Mouse (Mus musculus) liver, embryonic 13.5 days (tissue): ENCODE results near the gene Pik3cd. TPM values are rescaled to one million over a fixed set of nuclear protein-coding genes. Genes with fewer than 3 reads are reported as not detected.
A peak's percentile ranks its signal among the peaks of the same experiment; 100 is the strongest.

Experiments
- ATAC-seq: fragments of 200-750 bp; cut with Nextera tagmentation; 2 replicates; pipeline ENCODE4 v1.8.0; 2017; ENCODE audit warnings: low read depth, mild to moderate bottlenecking, moderate number of reproducible peaks, moderate library complexity
- DNase-seq: peaks from one replicate; pipeline ENCODE4 v3.0.0; 2022
- H3K27ac ChIP-seq: fragments of 300-500 bp; sonication (generic); 2 replicates; pipeline ENCODE4 v1.5.1; 2015; ENCODE audit warnings: moderate library complexity, mild to moderate bottlenecking, inconsistent platforms
- H3K27me3 ChIP-seq: fragments of 300-500 bp; sonication (generic); 2 replicates; pipeline ENCODE4 v1.6.1; 2015; ENCODE audit warnings: mild to moderate bottlenecking, inconsistent platforms
- H3K36me3 ChIP-seq: fragments of 300-500 bp; sonication (generic); 2 replicates; pipeline ENCODE4 v1.6.1; 2015; ENCODE audit warnings: mild to moderate bottlenecking, inconsistent platforms
- H3K4me1 ChIP-seq: fragments of 300-500 bp; sonication (generic); replicated peaks from 2 replicates; pipeline ENCODE4 v1.6.1; 2015; ENCODE audit warnings: inconsistent platforms
- H3K4me2 ChIP-seq: fragments of 300-500 bp; sonication (generic); 2 replicates; pipeline ENCODE4 v1.6.1; 2015; ENCODE audit warnings: inconsistent platforms, mild to moderate bottlenecking, moderate library complexity
- H3K4me3 ChIP-seq: fragments of 300-500 bp; sonication (generic); replicated peaks from 2 replicates; pipeline ENCODE4 v1.5.1; 2015; ENCODE audit warnings: mild to moderate bottlenecking, inconsistent platforms
- H3K9ac ChIP-seq: fragments of 300-500 bp; sonication (generic); 2 replicates; pipeline ENCODE4 v1.6.1; 2015; ENCODE audit warnings: mild to moderate bottlenecking, inconsistent platforms
- H3K9me3 ChIP-seq: fragments of 300-500 bp; sonication (generic); replicated peaks from 2 replicates; pipeline ENCODE4 v1.6.1; 2016; ENCODE audit warnings: inconsistent platforms
- WGBS: fragments of 180-500 bp; shearing (Covaris S2); methylation state at CpG from one replicate; pipeline ENCODE4 v1.1.7; 2015; ENCODE audit not compliant: insufficient replicate concordance; 5-methylcytosine and 5-hydroxymethylcytosine counted together
- polyA plus RNA-seq: library from polyadenylated mRNA; unstranded; fragments of >200 nt; fragmentation: Nextera tagmentation; extraction: Ambion mirVana; gene quantifications from 2 replicates; pipeline ENCODE4 v1.2.1, GENCODE M21; 2015

Pik3cd gene
- polyA plus RNA-seq, 1 experiment from 2014 or later, result 5.6 TPM

DNA sequence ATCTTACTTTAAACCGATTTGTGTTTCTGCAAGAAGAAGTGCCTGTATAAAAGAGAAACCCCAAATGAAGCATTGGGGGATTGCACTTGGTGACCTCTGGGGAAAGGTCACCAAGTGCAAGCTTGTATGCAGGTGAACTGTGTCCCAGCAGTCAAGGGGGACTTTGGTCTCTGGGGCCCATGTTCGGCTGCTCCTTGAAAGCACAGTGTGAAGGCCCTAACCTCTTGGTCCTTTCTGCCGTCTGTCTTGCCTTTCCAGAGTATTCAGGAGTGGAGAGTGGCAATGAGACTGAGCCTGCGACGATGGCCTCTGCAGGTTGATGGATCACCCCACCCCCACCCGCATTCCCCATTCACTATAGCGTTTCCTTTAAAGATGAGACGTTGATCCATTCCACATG, 61.0 kb downstream of the Pik3cd start:
- no peak overlapping the region for H3K4me3 ChIP-seq
- DNase-seq, result no peak
- H3K4me1 ChIP-seq, result peaks cover 12% of the 10 kb centered on the region
- WGBS, result 58% methylated on average over 8 of the region's 8 CpGs
- H3K27me3 ChIP-seq, result no peaks in the 10 kb centered on the region
- H3K9me3 ChIP-seq, result no peaks in the 10 kb centered on the region
- no peak overlapping the region for H3K4me2 ChIP-seq
- H3K27ac ChIP-seq, result no peak overlapping the region
- H3K9ac ChIP-seq, result no peak overlapping the region
- no peaks in the 10 kb centered on the region for H3K36me3 ChIP-seq
- no peak for ATAC-seq

DNA sequence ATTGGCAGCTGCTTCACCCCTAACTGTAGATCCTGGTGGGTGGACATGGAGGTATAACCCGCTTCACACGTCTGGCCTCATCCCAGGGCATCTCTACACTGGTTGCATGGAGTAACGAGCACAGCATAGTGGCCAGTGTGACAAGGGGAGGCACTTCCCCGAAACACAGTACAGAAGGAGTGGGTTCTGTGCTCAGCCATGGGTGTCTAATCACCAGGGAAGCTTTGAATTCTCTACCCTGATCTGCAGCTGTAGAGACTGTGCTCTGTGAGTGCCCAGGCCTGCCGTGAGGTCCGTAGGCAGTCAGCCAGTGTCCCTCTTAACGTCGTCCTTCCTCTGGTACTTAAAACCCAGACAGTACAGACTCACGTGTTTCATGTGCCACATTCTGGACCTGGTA, 61.5 kb downstream of the Pik3cd start:
- Histone ChIP-seq H3K27me3 (no peaks in the 10 kb centered on the region), H3K9me3 (no peaks in the 10 kb centered on the region), H3K4me2 (no peak overlapping the region), H3K9ac (no peak overlapping the region), H3K36me3 (no peaks in the 10 kb centered on the region), H3K4me3 (no peak overlapping the region), H3K27ac (no peak overlapping the region), H3K4me1 (peaks cover 15% of the 10 kb centered on the region)
- ATAC-seq, result no peak
- DNase-seq, result no peak
- 83% methylated on average over 9 of the region's 9 CpGs for WGBS

DNA sequence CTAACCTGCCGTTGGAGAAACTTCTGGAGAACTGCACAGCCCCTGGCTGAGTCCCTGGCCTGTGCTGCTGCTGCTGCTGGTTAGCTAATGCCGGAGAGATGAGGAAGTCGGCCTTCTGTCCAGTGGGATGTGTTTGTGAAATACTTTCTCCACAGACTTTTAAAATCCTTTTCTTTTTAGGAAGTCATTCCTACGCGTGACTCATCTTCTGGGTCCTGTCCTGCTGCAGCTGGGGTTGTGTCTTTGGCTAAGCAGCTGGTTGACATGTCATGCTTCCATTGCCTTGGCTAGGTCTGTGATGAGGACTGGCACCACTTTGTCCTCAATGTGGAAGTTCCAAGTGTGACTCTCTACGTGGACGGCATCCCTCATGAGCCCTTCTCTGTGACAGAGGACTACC, 64.4 kb downstream of the Pik3cd start:
- Histone ChIP-seq H3K27ac (no peak overlapping the region), H3K9me3 (no peaks in the 10 kb centered on the region), H3K4me3 (no peak overlapping the region), H3K4me2 (no peak overlapping the region), H3K9ac (no peak overlapping the region), H3K27me3 (no peaks in the 10 kb centered on the region), H3K4me1 (peaks cover 33% of the 10 kb centered on the region), H3K36me3 (peaks cover 3% of the 10 kb centered on the region; the same call in 1 of the 2 replicates)
- ATAC-seq (no peak), DNase-seq (no peak)
- WGBS, result 80% methylated on average over 7 of the region's 7 CpGs

DNA sequence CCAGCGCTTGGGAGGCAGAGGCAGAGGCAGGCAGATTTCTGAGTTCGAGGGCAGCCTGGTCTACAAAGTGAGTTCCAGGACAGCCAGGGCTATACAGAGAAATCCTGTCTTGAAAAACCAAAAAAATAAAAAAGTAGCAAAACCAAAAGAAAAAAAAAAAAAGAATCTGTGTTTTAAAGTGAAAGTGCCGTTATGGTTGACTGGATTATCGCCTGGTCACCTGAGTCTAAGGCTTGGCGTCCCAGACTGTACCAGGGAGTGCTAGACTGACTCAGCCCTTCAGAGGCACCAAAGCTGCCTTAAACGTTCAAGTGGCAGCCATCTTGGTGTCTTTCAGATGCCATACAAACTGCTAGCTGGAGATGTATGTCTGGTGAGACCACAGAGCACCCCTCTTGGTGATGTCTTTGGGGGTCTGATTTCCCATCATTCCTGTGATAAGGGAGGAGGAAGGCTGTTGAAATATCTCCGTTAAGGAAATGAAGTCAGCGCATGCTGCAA, 66.4 kb downstream of the Pik3cd start:
- H3K9ac ChIP-seq, result no peak overlapping the region
- WGBS, result 76% methylated on average over 8 of the region's 8 CpGs
- H3K27ac ChIP-seq, result no peak overlapping the region
- H3K27me3 ChIP-seq, result no peaks in the 10 kb centered on the region
- no peak for ATAC-seq
- peaks cover 37% of the 10 kb centered on the region for H3K4me1 ChIP-seq
- peaks cover 3% of the 10 kb centered on the region; the same call in 1 of the 2 replicates for H3K36me3 ChIP-seq
- no peak for DNase-seq
- no peaks in the 10 kb centered on the region for H3K9me3 ChIP-seq
- H3K4me2 ChIP-seq, result no peak overlapping the region
- no peak overlapping the region for H3K4me3 ChIP-seq

DNA sequence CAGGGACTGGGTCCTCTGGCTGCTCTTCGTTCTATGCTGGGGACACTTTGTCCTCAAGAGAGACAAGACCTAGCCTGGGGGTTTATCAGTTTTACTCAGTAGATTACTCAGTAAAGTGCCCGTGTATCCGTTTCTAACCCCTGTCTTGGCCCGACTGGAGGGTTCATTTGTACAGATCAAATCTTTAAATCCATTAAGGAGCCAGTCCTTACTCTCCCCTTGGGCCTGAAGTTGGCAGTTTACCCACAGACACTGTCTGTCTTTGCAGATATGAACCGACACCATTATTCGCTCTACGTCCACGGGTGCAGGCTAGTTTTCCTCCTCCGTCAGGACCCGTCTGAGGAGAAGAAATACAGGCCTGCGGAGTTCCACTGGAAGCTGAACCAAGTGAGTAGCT, 67.4 kb downstream of the Pik3cd start:
- Histone ChIP-seq H3K4me1 (peaks cover 33% of the 10 kb centered on the region), H3K27me3 (no peaks in the 10 kb centered on the region), H3K36me3 (peaks cover 3% of the 10 kb centered on the region; the same call in 1 of the 2 replicates), H3K9me3 (no peaks in the 10 kb centered on the region), H3K27ac (peak overlapping the region; percentile 29; the same call in 1 of the 2 replicates), H3K4me2 (no peak overlapping the region), H3K9ac (no peak overlapping the region), H3K4me3 (no peak overlapping the region)
- WGBS, result 40% methylated on average over 11 of the region's 11 CpGs
- DNase-seq, result no peak
- peak; percentile 12; the same call in 1 of the 2 replicates for ATAC-seq

GRCm38 (mm10) chr4:149634157-149634556, 68.2 kb downstream of the Pik3cd start:
- Histone ChIP-seq H3K4me3 (no peak overlapping the region), H3K27ac (peak overlapping the region; percentile 82), H3K9me3 (no peaks in the 10 kb centered on the region), H3K4me2 (no peak overlapping the region), H3K4me1 (peaks cover 33% of the 10 kb centered on the region), H3K36me3 (peaks cover 3% of the 10 kb centered on the region; the same call in 1 of the 2 replicates), H3K9ac (no peak overlapping the region), H3K27me3 (no peaks in the 10 kb centered on the region)
- WGBS, result 58% methylated on average over 1 of the region's 1 CpGs
- DNase-seq, result no peak
- ATAC-seq, result no peak

DNA sequence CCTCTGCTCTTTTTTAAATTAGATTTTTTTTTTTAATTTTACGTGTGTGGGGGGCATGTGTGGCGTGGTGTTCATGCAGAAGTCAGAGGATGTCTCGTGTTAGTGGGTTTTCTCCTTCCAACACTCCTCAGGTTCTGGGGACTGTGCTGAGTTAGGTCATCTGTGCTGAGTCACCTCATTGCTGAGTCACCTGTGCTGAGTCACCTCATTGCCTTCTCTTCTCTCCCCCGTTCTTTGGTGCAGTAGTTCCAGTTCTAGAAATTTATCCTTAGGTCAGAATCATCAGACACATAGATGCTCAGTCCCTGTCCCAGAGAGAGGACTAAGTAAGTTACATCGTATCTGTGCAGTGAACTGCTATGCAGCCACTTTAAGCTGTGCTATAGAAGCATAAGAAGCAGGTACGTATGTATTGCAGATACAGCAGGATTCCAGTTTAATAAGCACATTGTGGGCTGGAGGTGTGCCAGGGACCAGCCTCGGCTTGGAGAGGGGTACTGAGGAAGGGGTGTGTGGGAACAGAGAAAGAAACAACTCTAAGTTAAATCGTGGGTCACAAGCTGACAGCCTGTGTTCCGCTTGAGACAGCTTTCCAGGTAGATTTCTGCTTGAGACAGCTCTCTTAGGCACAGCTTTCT, 69.6 kb downstream of the Pik3cd start:
- peak; percentile 74 for DNase-seq
- no peaks in the 10 kb centered on the region for H3K27me3 ChIP-seq
- H3K9me3 ChIP-seq, result no peaks in the 10 kb centered on the region
- ATAC-seq, result peak; percentile 91
- H3K4me3 ChIP-seq, result no peak overlapping the region
- 63% methylated on average over 9 of the region's 9 CpGs for WGBS
- peak overlapping the region; percentile 82 for H3K27ac ChIP-seq
- peak overlapping the region; percentile 39; the same call in 1 of the 2 replicates for H3K9ac ChIP-seq
- peaks cover 33% of the 10 kb centered on the region for H3K4me1 ChIP-seq
- H3K36me3 ChIP-seq, result peaks cover 3% of the 10 kb centered on the region; the same call in 1 of the 2 replicates
- H3K4me2 ChIP-seq, result peak overlapping the region; percentile 26

DNA sequence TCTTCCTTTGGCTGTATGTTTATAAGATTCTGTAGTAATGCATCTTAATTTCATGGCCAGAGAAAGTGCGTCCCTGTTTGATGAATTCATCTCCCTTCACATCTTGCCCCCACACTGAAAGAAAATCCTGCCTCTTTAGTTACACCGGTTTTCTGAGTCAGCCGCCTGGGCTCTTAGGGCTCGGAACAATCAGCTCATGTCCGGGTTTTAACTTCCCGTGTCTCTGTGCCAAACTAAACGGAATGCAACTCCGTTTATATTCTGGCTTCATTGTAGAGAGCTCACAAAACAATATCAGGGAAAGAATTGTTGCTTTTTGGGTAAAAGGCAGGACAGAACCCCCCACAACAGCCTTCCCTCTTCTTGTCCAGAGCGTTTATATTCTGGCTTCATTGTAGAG, 73.6 kb downstream of the Pik3cd start:
- Histone ChIP-seq H3K36me3 (no peaks in the 10 kb centered on the region), H3K4me2 (no peak overlapping the region), H3K27me3 (no peaks in the 10 kb centered on the region), H3K9ac (no peak overlapping the region), H3K9me3 (no peaks in the 10 kb centered on the region), H3K4me3 (no peak overlapping the region), H3K27ac (no peak overlapping the region), H3K4me1 (peaks cover 21% of the 10 kb centered on the region)
- ATAC-seq (no peak), DNase-seq (no peak)
- WGBS, result 82% methylated on average over 9 of the region's 9 CpGs

GRCm38 (mm10) chr4:149628372-149628771, 74.0 kb downstream of the Pik3cd start:
- Histone ChIP-seq H3K27ac (no peak overlapping the region), H3K4me1 (peaks cover 16% of the 10 kb centered on the region), H3K4me3 (no peak overlapping the region), H3K27me3 (no peaks in the 10 kb centered on the region), H3K9me3 (no peaks in the 10 kb centered on the region), H3K9ac (no peak overlapping the region), H3K36me3 (no peaks in the 10 kb centered on the region), H3K4me2 (no peak overlapping the region)
- DNase-seq (peak; percentile 43), ATAC-seq (no peak)
- WGBS, result 57% methylated on average over 10 of the region's 10 CpGs

- no peak overlapping the region for H3K4me2 ChIP-seq
- peaks cover 2% of the 10 kb centered on the region for H3K4me1 ChIP-seq
- H3K27me3 ChIP-seq, result no peaks in the 10 kb centered on the region
- H3K9ac ChIP-seq, result no peak overlapping the region
- H3K27ac ChIP-seq, result no peak overlapping the region
- 81% methylated on average over 17 of the region's 17 CpGs for WGBS
- ATAC-seq, result no peak
- DNase-seq, result no peak
- no peaks in the 10 kb centered on the region for H3K36me3 ChIP-seq
- no peaks in the 10 kb centered on the region for H3K9me3 ChIP-seq
- H3K4me3 ChIP-seq, result no peak overlapping the region
Observed at GRCm38 (mm10) chr4:149626809-149627208, 75.6 kb downstream of the Pik3cd start.

DNA sequence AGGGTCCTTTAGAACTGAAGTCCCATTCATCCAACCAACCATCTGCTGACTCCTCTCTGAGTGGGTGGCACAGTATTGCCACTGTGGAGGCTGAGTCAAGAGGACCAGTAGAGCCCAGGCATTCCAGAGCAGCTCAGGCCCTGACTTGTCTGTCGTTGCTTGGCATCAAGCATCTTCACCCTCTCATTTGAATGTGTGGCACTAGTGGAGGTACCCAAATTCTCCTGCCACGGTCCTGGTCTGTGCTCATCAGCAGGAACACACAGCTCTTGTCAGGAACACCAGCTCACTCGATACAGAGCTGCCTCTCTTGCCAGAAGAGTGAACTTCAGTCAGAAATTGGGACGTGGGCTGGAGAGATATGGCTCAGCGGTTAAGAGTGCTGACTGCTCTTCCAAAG, 78.7 kb downstream of the Pik3cd start:
- Histone ChIP-seq H3K4me2 (no peak overlapping the region), H3K4me1 (no peaks in the 10 kb centered on the region), H3K9me3 (no peaks in the 10 kb centered on the region), H3K27me3 (no peaks in the 10 kb centered on the region), H3K36me3 (no peaks in the 10 kb centered on the region), H3K27ac (no peak overlapping the region), H3K4me3 (no peak overlapping the region), H3K9ac (no peak overlapping the region)
- WGBS, result 67% methylated on average over 5 of the region's 5 CpGs
- no peak for DNase-seq
- ATAC-seq, result no peak

GRCm38 (mm10) chr4:149621286-149621685, 81.1 kb downstream of the Pik3cd start:
- 54% methylated on average over 4 of the region's 4 CpGs for WGBS
- DNase-seq, result no peak
- Histone ChIP-seq H3K4me1 (no peaks in the 10 kb centered on the region), H3K9me3 (no peaks in the 10 kb centered on the region), H3K4me3 (no peak overlapping the region), H3K27me3 (no peaks in the 10 kb centered on the region), H3K36me3 (no peaks in the 10 kb centered on the region), H3K4me2 (no peak overlapping the region), H3K9ac (no peak overlapping the region), H3K27ac (no peak overlapping the region)
- no peak for ATAC-seq
